Mouse (Mus musculus) brain, embryonic 14.5 days (tissue): ENCODE measurements around the gene Itga5.

ENCODE experiments used
- CTCF ChIP-seq: fragments of 200-500 bp; IDR thresholded peaks from 2 replicates; pipeline ENCODE4 v1.5.1; 2012; ENCODE audit warnings: inconsistent platforms, mild to moderate bottlenecking, moderate library complexity, borderline replicate concordance; ENCODE audit not compliant: insufficient read depth, insufficient read length; ENCODE audit errors: extremely low read depth
- POLR2A ChIP-seq: fragments of 200-500 bp; IDR thresholded peaks from 2 replicates; pipeline ENCODE4 v1.6.1; 2012; ENCODE audit warnings: mild to moderate bottlenecking, inconsistent platforms, borderline replicate concordance; ENCODE audit not compliant: poor library complexity, insufficient read depth, insufficient read length, severe bottlenecking; ENCODE audit errors: extremely low read depth

GRCm38 (mm10) chr15:103343556-103343955 is 23.0 kb downstream of the Itga5 start:
- TF ChIP-seq CTCF = no peak
- no peak for TF ChIP-seq POLR2A
